Mouse (Mus musculus) stomach, embryonic 16.5 days (tissue): ENCODE results near the gene Usp2. TPM values are rescaled to one million over a fixed set of nuclear protein-coding genes. Genes with fewer than 3 reads are reported as not detected.
"Not testable (repeated sequence)": the region's sequence is repeated elsewhere in the genome, so short reads cannot be mapped to it uniquely, and the experiment has no call there.

ENCODE experiments used
- ATAC-seq: fragments of 200-750 bp; cut with Nextera tagmentation; 2 replicates; pipeline ENCODE4 v1.8.0; 2017; ENCODE audit warnings: moderate number of reproducible peaks, moderate TSS enrichment; ENCODE audit not compliant: insufficient read depth, low FRiP score
- H3K27ac ChIP-seq: fragments of 300-500 bp; sonication (generic); 2 replicates; pipeline ENCODE4 v1.5.1; 2014; ENCODE audit warnings: low read length
- H3K27me3 ChIP-seq: fragments of 300-500 bp; sonication (generic); 2 replicates; pipeline ENCODE4 v1.6.1; 2014; ENCODE audit warnings: low read length, control low read depth, mixed read lengths; ENCODE audit not compliant: control insufficient read depth, insufficient read depth
- H3K36me3 ChIP-seq: fragments of 300-500 bp; sonication (generic); 2 replicates; pipeline ENCODE4 v1.6.1; 2014; ENCODE audit warnings: low read length; ENCODE audit not compliant: control insufficient read depth, insufficient read depth
- H3K4me1 ChIP-seq: fragments of 300-500 bp; sonication (generic); 2 replicates; pipeline ENCODE4 v1.6.1; 2014; ENCODE audit warnings: low read length, control low read depth, mixed read lengths; ENCODE audit not compliant: control insufficient read depth, insufficient read depth
- H3K4me2 ChIP-seq: fragments of 300-500 bp; sonication (generic); 2 replicates; pipeline ENCODE4 v1.6.1; 2014; ENCODE audit warnings: low read depth, low read length, mixed read lengths
- H3K4me3 ChIP-seq: fragments of 300-500 bp; sonication (generic); replicated peaks from 2 replicates; pipeline ENCODE4 v1.5.1; 2014; ENCODE audit warnings: mild to moderate bottlenecking, low read length
- H3K9ac ChIP-seq: fragments of 300-500 bp; sonication (generic); 2 replicates; pipeline ENCODE4 v1.6.1; 2014; ENCODE audit warnings: low read length
- H3K9me3 ChIP-seq: fragments of 300-500 bp; sonication (generic); replicated peaks from 2 replicates; pipeline ENCODE4 v1.6.1; 2016; ENCODE audit warnings: low read length, control low read depth; ENCODE audit not compliant: control insufficient read depth
- WGBS: fragments of 180-500 bp; shearing (Covaris S2); extraction: QIAGEN DNeasy Blood & Tissue Kit; methylation state at CpG from one replicate; pipeline ENCODE4 v1.1.7; 2014; 5-methylcytosine and 5-hydroxymethylcytosine counted together
- polyA plus RNA-seq: library from polyadenylated mRNA; unstranded; fragments of >200 nt; fragmentation: Nextera tagmentation; extraction: Ambion mirVana; gene quantifications from 2 replicates; pipeline ENCODE4 v1.2.1, GENCODE M21; 2015

Usp2 gene
- polyA plus RNA-seq, 1 experiment from 2014 or later = 21.5 TPM

- Histone ChIP-seq H3K27ac (no peak overlapping the region), H3K9ac (peak overlapping the region; percentile 54), H3K4me1 (peaks cover 39% of the 10 kb centered on the region), H3K4me2 (peak overlapping the region; percentile 43), H3K27me3 (no peaks in the 10 kb centered on the region), H3K36me3 (peaks cover 5% of the 10 kb centered on the region; the same call in 1 of the 2 replicates), H3K9me3 (no peaks in the 10 kb centered on the region), H3K4me3 (peak overlapping the region; percentile 15; the same call in 1 of the 2 replicates)
- 81% methylated on average over 31 of the region's 31 CpGs for WGBS
- ATAC-seq = no peak
Measured at GRCm38 (mm10) chr9:44108269-44109055, 41.6 kb downstream of the Usp2 start.

DNA sequence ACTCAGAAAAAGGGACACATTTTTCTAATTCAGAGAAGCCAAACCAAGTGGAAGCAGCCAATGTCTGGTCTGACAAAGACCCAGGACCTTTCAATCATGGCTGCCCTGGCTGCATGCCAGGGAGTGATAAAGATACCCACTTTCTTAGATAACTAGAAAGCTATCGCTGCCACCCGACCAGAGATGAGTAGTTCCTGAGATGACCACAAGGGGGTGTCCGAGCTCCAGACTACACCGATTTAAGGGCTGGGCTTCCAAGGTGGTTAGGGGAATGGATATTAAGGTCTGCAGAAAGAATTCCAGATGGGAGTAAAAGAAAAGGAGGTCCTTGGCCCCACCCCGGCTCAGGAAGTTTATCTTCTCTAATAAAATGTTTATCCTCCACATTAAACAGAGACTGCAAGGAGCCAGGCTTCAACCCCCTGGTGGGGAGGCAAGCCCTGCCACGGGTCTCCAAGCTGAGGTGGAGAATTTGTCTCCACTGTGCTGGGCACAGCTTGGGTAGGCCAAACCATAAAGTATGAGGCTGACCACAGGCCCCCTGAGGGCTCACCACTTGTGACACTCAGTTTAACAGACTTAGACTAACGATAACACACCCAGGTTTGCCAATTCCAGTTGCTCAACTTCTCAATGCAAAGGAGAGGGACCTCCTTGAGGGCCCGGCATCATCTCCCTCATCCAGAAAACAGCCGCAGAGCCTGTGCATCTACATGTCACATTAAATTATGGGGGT is 42.7 kb downstream of the Usp2 start:
- 22% methylated on average over 9 of the region's 9 CpGs for WGBS
- peak overlapping the region; percentile 41; the same call in 1 of the 2 replicates for H3K27ac ChIP-seq
- peak overlapping the region; percentile 29 for H3K4me3 ChIP-seq
- H3K27me3 ChIP-seq = no peaks in the 10 kb centered on the region
- peak overlapping the region; percentile 43 for H3K4me2 ChIP-seq
- no peak for ATAC-seq
- H3K4me1 ChIP-seq = peaks cover 39% of the 10 kb centered on the region
- peak overlapping the region; percentile 54 for H3K9ac ChIP-seq
- no peaks in the 10 kb centered on the region for H3K9me3 ChIP-seq
- H3K36me3 ChIP-seq = peaks cover 5% of the 10 kb centered on the region; the same call in 1 of the 2 replicates

- peaks cover 35% of the 10 kb centered on the region for H3K4me1 ChIP-seq
- H3K9me3 ChIP-seq, H3K27ac ChIP-seq, H3K36me3 ChIP-seq, H3K27me3 ChIP-seq, ATAC-seq, H3K9ac ChIP-seq: not testable (repeated sequence)
- 48% methylated on average over 10 of the region's 12 CpGs for WGBS
- peak overlapping the region; percentile 52 for H3K4me2 ChIP-seq
- H3K4me3 ChIP-seq = peak overlapping the region; percentile 83; the same call in 1 of the 2 replicates
Measured at GRCm38 (mm10) chr9:44111909-44112308, 45.1 kb downstream of the Usp2 start.

GRCm38 (mm10) chr9:44113105-44113789 is 46.4 kb downstream of the Usp2 start, which contains the start of the genes Gm49380 and Rnf26:
Gene Gm49380 (minus strand): TSS chr9:44113500.
Gene Rnf26 (minus strand): TSS chr9:44113517.
- H3K4me2 ChIP-seq = peak within 1 kb of the TSS; percentile 57
- H3K27me3 ChIP-seq = no peaks in the 10 kb centered on the region
- H3K9me3 ChIP-seq = no peaks in the 10 kb centered on the region
- H3K4me1 ChIP-seq = peaks cover 24% of the 10 kb centered on the region
- H3K36me3 ChIP-seq = 0 out of 2 replicates have a peak, but pooled peaks cover 4% of the 10 kb centered on the region
- H3K9ac ChIP-seq = peak within 1 kb of the TSS; percentile 92
- peak within 1 kb of the TSS; percentile 83 for H3K4me3 ChIP-seq
- 0% methylated on average over 50 of the region's 51 CpGs for WGBS
- peak within 1 kb of the TSS; percentile 67; the same call in 1 of the 2 replicates for H3K27ac ChIP-seq
- peak; percentile 96 for ATAC-seq

GRCm38 (mm10) chr9:44114453-44114852 is 47.6 kb downstream of the Usp2 start:
- peaks cover 12% of the 10 kb centered on the region for H3K4me1 ChIP-seq
- ATAC-seq = no peak
- no peak overlapping the region for H3K9ac ChIP-seq
- H3K4me3 ChIP-seq = no peak overlapping the region
- WGBS = 71% methylated on average over 2 of the region's 2 CpGs
- H3K9me3 ChIP-seq = no peaks in the 10 kb centered on the region
- H3K36me3 ChIP-seq = no peaks in the 10 kb centered on the region
- no peak overlapping the region for H3K4me2 ChIP-seq
- no peaks in the 10 kb centered on the region for H3K27me3 ChIP-seq
- no peak overlapping the region for H3K27ac ChIP-seq

DNA sequence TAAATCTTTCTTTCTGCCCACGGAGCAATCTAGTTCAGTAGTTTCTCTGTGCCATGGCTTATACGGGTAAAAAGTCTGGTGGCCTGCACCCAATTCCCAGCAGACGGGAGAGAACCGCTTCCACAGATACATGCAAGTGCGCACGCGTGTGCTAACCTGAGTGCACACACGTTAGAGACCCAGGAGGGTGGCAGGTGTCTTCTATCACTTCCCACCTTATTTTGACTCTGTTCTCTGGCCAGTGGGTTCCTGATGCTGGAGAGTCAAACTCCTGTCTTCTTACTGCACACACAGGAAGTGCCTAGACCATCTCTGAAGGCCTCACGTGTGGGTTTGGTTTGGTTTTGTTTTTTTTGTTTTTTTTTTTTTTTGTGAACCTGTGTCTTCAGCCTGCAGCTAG is 48.8 kb downstream of the Usp2 start:
- no peak overlapping the region for H3K9ac ChIP-seq
- no peak for ATAC-seq
- H3K27me3 ChIP-seq = no peaks in the 10 kb centered on the region
- H3K4me1 ChIP-seq = peaks cover 1% of the 10 kb centered on the region
- no peak overlapping the region for H3K4me2 ChIP-seq
- 83% methylated on average over 9 of the region's 9 CpGs for WGBS
- H3K9me3 ChIP-seq = no peaks in the 10 kb centered on the region
- no peak overlapping the region for H3K27ac ChIP-seq
- no peaks in the 10 kb centered on the region for H3K36me3 ChIP-seq
- no peak overlapping the region for H3K4me3 ChIP-seq

GRCm38 (mm10) chr9:44116182-44116581 is 49.4 kb downstream of the Usp2 start:
- 90% methylated on average over 4 of the region's 4 CpGs for WGBS
- no peaks in the 10 kb centered on the region for H3K27me3 ChIP-seq
- no peak for ATAC-seq

GRCm38 (mm10) chr9:44119011-44119410 is 52.2 kb downstream of the Usp2 start:
- WGBS = 53% methylated on average over 5 of the region's 5 CpGs
- ATAC-seq = no peak
- no peaks in the 10 kb centered on the region for H3K27me3 ChIP-seq
- H3K4me3 ChIP-seq = no peak overlapping the region
- H3K36me3 ChIP-seq = no peaks in the 10 kb centered on the region
- no peak overlapping the region for H3K4me2 ChIP-seq
- no peak overlapping the region for H3K27ac ChIP-seq
- H3K9ac ChIP-seq = no peak overlapping the region
- H3K4me1 ChIP-seq = no peaks in the 10 kb centered on the region
- H3K9me3 ChIP-seq = no peaks in the 10 kb centered on the region

More at GRCm38 (mm10) chr9:44116182-44116581, 49.4 kb downstream of the Usp2 start:
- no peaks in the 10 kb centered on the region for H3K4me1 ChIP-seq
- no peak overlapping the region for H3K4me2 ChIP-seq
- H3K9ac ChIP-seq = no peak overlapping the region
- H3K36me3 ChIP-seq = no peaks in the 10 kb centered on the region
- H3K9me3 ChIP-seq = no peaks in the 10 kb centered on the region
- no peak overlapping the region for H3K4me3 ChIP-seq
- H3K27ac ChIP-seq = no peak overlapping the region
